Mouse (Mus musculus) layer of hippocampus, adult 2 months (tissue): ENCODE results near the gene Olfr101. TPM values are rescaled to one million over a fixed set of nuclear protein-coding genes. Genes with fewer than 3 reads are reported as not detected.

Experiments used
- DNase-seq, 2 experiments: peaks; one replicate each; pipeline ENCODE4 v3.0.0; 2022; ENCODE audit warnings: low spot score in 2 of 2
- H3K27ac ChIP-seq: fragments of 200-600 bp; 2 replicates; pipeline ENCODE4 v1.8.1; 2022
- H3K4me3 ChIP-seq: fragments of 200-600 bp; 2 replicates; pipeline ENCODE4 v1.8.1; 2022; ENCODE audit warnings: mild to moderate bottlenecking
- CTCF ChIP-seq: fragments of 200-600 bp; conservative IDR thresholded peaks from 2 replicates; pipeline ENCODE4 v1.8.1; 2022; ENCODE audit warnings: antibody characterized with exemption, mild to moderate bottlenecking, moderate library complexity
- long read RNA-seq, 2 experiments: library from polyadenylated mRNA; stranded (forward); transcript quantifications; one replicate each; pipeline ENCODE4 v2.0.0; 2021; ENCODE audit warnings: borderline mapping rate in 2 of 2
- total RNA-seq, 2 experiments: library from RNA; stranded (reverse); gene quantifications; 2 replicates each; pipeline ENCODE4 v1.2.3; 2021

The Olfr101 gene
- total RNA-seq: not detected
- long read RNA-seq, experiment 1: 0 reads
- long read RNA-seq, experiment 2: 0 reads

DNA sequence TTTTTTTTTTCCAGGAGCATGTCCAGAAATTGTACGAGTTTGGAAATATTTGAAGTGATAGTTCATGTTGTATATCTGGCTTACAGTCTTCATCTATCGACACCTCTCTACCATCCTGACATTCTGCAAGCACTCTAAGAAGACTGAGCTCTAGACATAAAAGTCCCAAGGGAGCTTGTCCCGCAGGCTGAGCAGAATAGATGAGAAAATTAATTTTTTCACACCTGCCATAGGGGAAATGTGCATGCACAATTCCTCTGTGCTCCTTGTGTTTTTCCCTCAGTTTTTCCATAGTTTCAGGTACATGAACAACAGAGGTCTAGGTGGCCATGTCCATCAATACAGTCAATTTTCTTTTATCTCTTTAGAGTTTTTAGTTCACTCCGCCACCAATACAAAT lies at the start of gene Olfr101:
TSS of gene Olfr101 (minus strand) at position 101 of the 400 bp plus-strand sequence.
- no peak for TF ChIP-seq CTCF

DNA sequence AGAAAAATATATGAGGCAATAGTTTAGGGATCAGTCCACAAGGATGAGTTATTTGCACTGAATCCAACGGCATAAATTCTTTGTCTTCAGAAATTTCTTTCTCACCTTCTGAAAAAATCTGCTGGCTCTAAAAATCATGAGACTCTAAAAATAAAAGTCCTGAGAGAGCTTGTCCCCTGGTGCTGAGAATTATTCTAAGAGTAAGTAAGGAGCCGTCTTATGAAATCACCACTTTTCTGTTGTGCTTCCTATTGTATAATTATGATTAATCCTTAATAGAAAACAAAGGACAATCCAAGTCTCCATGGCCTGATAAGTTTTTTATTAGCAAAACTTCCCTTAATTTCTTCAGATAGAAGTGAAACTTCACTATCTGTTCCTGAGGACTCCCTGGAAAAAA lies 35.5 kb upstream of the Olfr101 start, which contains the start of gene Olfr103:
TSS of gene Olfr103 (minus strand) at position 101 of the 400 bp plus-strand sequence.
- TF ChIP-seq CTCF: no peak
- no peak within 1 kb of the TSS for H3K27ac ChIP-seq
- no peak within 1 kb of the TSS for H3K4me3 ChIP-seq
- no peak for DNase-seq

More for the DNA sequence above, at the start of gene Olfr101:
- DNase-seq: no peak
- Histone ChIP-seq H3K4me3 (no peak within 1 kb of the TSS), H3K27ac (no peak within 1 kb of the TSS)

DNA sequence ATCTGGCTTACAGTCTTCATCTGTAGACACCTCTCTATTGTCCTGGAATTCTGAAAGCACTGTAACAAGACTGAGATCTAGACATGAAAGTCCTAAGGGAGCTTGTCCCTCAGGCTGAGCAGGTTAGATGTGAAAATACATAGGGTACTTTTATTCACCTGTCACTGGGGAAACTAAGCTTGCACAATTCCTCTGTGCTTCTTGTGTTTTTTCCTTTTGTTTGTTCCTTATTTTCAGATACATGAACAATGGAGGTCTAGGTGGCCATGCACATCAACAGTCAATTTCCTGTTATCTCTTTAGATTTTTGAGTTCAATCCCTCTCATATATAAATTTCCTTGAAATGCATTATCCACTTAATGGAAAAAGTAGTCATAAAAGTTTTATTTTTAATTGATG lies 12.8 kb upstream of the Olfr101 start, which contains the start of gene Olfr102:
TSS of gene Olfr102 (minus strand) at position 101 of the 400 bp plus-strand sequence.
- TF ChIP-seq CTCF: no peak
- Histone ChIP-seq H3K4me3 (no peak within 1 kb of the TSS), H3K27ac (no peak within 1 kb of the TSS)
- no peak for DNase-seq

DNA sequence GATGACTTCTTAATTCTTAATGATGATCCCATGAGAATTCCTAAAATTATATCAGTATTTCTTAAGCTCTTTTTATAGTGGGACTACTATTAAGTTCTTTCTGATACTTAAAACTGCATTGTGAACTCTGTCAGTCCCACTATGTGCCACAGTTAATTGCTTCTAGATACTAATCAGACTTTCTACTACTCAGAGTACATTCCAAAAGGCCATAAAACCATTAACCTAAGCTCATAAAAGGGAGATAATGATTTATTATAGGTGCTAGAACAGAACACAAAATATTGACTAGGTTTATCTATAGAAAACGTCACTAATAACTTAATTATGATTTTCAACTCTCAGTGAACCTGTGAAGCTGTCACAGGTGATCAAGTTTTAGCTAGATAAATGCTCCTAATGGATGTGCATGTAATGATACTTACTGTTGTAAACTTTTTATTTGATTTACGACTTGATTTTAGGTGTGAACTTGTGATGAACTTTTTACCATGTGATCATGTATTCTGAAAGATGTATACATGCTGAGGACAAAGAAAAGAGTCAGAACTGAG lies 6.1 kb upstream of the Olfr101 start:
- TF ChIP-seq CTCF: no peak
- Histone ChIP-seq H3K4me3 (no peak overlapping the region), H3K27ac (no peak overlapping the region)
- no peak for DNase-seq

DNA sequence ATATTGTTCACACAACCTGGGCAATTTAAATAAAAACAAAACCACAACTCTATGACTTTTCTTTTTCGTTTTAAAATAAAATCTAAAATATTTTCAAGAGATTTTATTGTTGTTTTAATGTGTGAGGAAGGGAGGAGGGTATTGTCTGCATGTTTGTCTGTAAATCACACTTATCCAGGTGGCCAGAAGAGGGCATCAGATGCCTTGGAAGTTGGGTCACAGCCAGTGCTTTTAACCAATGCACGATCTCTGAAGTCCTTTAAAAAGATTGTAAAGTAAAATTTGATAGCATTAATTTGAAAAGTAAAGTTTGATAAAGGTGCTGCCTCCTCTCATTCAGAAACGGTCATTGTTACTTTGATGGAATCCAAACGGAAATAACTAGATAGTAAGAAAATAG lies 4.4 kb upstream of the Olfr101 start:
- no peak for DNase-seq
- Histone ChIP-seq H3K4me3 (no peak overlapping the region), H3K27ac (no peak overlapping the region)
- TF ChIP-seq CTCF: peak; percentile 44

DNA sequence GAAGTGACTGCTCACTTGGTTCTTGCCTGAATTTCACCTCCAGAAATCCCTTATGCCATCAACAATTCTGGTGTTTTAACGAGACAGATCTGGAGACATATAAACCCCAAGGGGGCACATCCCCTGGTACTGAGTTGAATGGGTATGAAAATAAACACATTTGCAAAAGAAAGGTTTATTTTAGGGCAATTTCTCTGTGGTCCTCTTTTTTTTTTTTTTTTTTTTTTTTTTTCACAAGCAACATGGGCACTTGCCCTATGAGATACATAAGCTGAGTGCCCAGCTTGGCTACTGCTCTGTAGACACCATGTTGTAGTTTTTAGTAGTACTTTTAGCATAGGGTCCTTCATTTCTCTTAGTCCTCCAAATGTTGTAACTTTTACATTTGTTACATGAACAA lies 20.8 kb downstream of the Olfr101 start, which contains the start of gene Olfr99:
TSS of gene Olfr99 (minus strand) at position 101 of the 400 bp plus-strand sequence.
- Histone ChIP-seq H3K27ac (no peak within 1 kb of the TSS), H3K4me3 (no peak within 1 kb of the TSS)
- DNase-seq: no peak
- TF ChIP-seq CTCF: no peak

DNA sequence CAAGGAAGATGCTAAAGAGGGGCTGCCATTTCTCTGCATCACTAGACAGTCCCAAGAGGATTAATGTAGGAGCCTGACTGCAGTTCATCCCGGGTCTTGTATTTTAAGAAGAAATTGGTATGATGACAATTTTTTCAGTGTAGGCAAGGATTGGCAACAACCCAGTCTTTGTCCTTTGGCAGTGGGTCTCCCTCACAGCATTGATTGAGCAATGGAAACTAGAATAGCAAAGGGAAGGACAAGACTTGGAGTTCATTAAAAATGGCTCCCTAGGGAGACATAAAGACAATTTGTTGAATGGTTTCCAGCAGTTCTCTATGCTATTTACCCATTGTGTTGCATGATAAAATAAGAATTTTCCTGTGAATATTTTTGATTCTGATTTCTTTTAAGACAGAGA lies 23.8 kb downstream of the Olfr101 start:
- DNase-seq: no peak
- TF ChIP-seq CTCF: no peak
- no peak overlapping the region for H3K4me3 ChIP-seq

DNA sequence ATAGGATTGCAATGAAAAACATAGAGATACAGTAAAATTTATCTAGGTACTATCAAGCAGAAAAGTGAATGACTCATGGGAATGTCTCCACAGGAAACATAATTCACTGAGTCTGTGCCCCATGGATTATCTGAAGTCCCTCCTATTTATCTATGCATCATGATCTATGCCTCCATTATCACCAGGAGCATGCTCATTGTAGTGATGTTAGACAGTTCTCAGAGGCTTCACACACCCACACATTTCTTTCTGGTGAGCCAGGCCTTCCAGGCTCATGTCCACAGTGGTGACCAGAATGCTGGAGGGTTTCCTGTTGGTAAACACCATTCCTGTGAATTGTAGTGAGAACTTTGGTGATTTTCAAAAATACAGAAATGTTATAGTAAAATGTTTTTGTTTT lies 27.5 kb downstream of the Olfr101 start:
- no peak overlapping the region for H3K4me3 ChIP-seq
- DNase-seq: no peak
- no peak overlapping the region for H3K27ac ChIP-seq
- no peak for TF ChIP-seq CTCF

More for the DNA sequence above, 23.8 kb downstream of the Olfr101 start:
- H3K27ac ChIP-seq: no peak overlapping the region

DNA sequence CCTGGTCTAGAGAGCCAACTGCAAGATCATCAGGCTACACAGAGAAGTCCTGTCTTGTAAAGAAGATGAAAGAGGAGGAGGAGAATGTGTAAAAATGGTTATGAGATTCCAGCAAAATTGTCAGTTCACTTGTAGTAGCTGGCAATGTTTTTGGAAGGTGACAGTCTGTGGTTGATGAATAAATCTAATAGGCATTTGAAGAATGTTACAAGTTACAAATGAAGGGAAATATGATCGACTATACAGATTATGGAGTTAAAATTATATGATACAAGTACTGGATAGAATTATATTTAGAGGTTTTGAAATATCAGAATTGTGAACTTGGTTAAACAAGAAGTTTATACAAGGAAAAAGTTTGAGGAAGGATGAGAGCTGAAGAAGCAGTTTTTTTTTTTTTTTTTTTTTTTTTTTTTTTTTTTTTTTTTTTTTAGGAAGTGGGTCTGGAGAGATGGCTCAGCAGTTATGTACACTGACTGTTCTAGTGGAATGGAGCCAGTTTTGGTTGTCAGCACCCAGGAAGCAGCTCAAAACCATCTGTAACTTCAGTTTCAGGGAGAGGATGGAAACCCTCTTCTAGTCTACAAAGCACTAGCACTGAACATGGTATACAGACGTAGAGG lies 28.4 kb downstream of the Olfr101 start:
- TF ChIP-seq CTCF: no peak
- no peak for DNase-seq
- no peak overlapping the region for H3K27ac ChIP-seq
- H3K4me3 ChIP-seq: no peak overlapping the region

DNA sequence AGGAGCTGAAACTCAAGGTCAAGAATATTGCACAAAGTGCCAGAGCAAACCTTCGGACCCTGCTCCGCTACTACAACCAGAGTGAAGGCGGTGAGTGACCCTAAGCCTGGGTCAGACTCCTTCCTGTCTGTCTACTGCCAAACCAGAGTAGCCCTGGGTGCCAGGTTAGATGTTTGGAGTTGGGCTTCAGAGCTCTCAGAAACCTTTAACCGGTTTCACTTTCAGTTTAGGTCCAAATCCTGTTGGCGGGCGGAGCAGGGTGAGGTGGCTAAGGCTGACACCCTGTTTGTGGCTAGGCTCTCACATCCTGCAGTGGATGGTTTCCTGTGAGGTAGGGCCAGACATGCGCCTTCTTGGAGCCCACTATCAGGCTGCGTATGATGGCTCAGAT lies 33.4 kb downstream of the Olfr101 start:
- Histone ChIP-seq H3K27ac (peak overlapping the region; percentile 51; the same call in 1 of the 2 replicates), H3K4me3 (peak overlapping the region; percentile 81)
- no peak for DNase-seq
- TF ChIP-seq CTCF: no peak

DNA sequence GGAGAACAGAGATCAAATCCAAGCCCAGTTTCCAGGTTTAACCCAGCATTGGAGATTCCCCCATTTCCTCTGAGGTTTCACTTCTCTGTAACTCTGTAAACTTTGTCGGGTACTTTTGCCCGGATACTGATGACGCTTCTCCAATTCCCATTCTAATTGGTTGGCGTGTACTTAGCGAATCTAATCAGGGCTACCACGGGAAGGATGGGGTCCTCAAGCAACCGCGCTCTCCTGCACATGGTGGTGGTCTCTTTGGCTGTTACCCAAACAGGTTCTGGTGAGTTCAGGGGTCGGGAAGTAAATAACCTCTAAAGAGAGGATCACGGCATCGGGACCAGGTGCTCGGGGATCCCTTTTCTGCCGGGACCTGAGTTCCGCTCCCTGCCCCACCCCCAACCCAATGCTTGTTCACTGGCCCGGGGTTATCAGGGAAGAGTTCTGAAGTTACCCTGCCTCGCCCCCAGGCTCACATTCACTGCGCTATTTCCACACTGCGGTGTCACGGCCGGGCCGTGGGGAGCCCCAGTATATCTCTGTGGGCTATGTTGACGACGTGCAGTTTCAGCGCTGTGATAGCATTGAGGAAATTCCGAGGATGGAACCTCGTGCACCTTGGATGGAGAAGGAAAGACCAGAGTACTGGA lies 33.9 kb downstream of the Olfr101 start, which contains the start of gene H2-M3:
TSS of gene H2-M3 (plus strand) at position 163 of the 644 bp plus-strand sequence.
- no peak for TF ChIP-seq CTCF
- Histone ChIP-seq H3K27ac (peak within 1 kb of the TSS; percentile 51; the same call in 1 of the 2 replicates), H3K4me3 (peak within 1 kb of the TSS; percentile 81)
- DNase-seq: peak; percentile 87 to 94

DNA sequence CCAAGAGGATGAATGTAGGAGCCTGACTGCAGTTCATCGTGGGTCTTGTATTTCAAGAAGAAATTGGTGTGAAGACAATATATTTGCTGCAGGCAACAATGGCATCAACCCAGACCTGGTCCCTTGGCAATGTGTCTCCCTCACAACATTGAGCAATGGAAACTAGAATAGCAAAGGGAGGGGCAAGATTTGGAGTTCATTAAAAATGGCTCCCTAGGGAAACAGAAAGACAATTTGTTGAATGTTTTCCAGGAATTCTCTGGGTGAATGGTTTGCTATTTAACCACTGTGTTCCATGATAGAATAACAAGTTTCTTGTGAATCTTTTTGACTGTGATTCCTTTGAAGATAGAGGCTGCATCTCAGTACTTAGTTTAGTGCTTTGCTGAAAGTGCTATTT lies 40.5 kb downstream of the Olfr101 start, which contains the start of gene Olfr98:
TSS of gene Olfr98 (minus strand) at position 124 of the 400 bp plus-strand sequence.
- Histone ChIP-seq H3K27ac (no peak within 1 kb of the TSS), H3K4me3 (no peak within 1 kb of the TSS)
- TF ChIP-seq CTCF: no peak
- no peak for DNase-seq

DNA sequence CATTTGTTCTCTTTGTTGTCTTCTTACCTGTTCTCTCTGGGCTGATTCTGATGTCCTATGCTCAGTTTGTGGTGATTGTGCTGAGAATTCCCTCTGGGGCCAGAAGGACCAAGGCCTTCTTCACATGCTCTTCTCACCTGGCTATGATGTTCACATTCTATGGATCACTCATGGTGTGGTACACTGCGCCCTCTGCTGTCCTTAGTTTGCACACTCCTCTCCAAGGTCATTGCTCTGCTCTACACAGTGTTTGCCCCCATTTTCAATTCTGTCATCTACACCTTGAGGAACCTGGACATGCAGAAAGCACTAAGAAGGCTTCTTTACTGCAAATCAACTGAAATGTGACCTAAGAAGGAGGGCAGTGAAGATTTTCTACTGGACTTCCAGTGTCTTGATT lies 53.6 kb downstream of the Olfr101 start:
- no peak overlapping the region for H3K4me3 ChIP-seq
- peak; percentile 62 for TF ChIP-seq CTCF
- H3K27ac ChIP-seq: no peak overlapping the region
- DNase-seq: no peak
